Mouse (Mus musculus) lung, postnatal 10 days (tissue): ENCODE results near the gene Magel2.
A peak's percentile ranks its signal among the peaks of the same experiment; 100 is the strongest.

Experiments
- DNase-seq: peaks from one replicate; pipeline ENCODE4 v3.0.0; 2021

Magel2 gene

DNA sequence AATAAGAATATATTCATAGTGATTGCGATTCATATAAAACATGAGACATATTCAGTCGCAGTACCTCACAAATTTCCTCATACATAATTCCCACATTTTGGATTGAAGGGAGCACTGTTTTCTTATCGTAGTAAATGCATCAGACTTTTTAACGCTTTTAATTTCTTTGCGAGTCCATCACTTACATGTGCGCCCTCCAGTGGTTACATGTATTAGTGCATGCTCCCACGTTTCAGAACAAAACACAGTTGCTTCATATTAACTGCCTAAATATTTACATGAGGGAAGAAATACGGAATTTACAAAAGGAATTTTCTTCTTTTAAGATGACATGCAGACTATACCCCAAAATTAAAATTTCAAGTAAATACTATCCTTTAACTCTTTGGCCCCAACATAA is 51.5 kb downstream of the Magel2 start:
- DNase-seq = peak; percentile 37
